Mouse (Mus musculus) lung, adult 18-20 months (tissue): ENCODE measurements around the gene Olfr536.
"Not testable (repeated sequence)": the region's sequence is repeated elsewhere in the genome, so short reads cannot be mapped to it uniquely, and the experiment has no call there.

ENCODE experiments used
- DNase-seq, 2 experiments: peaks; one replicate each; pipeline ENCODE4 v3.0.0; 2022; ENCODE audit warnings: mixed read lengths in 2 of 2

Gene Olfr536

GRCm38 (mm10) chr7:140507346-140508021 is at the start of gene Olfr536:
Olfr536 (minus strand) TSS chr7:140507396.
- not testable (repeated sequence) for DNase-seq

- DNase-seq = no peak
Observed at GRCm38 (mm10) chr7:140539746-140540145, 32.5 kb upstream of the Olfr536 start.

- no peak for DNase-seq
Observed at GRCm38 (mm10) chr7:140494702-140495101, 12.5 kb downstream of the Olfr536 start.

GRCm38 (mm10) chr7:140494231-140494630 is 13.0 kb downstream of the Olfr536 start:
- DNase-seq = no peak

- DNase-seq = no peak
Observed at GRCm38 (mm10) chr7:140488981-140489380, 18.2 kb downstream of the Olfr536 start.

- DNase-seq = no peak
Observed at GRCm38 (mm10) chr7:140483916-140484315, 23.3 kb downstream of the Olfr536 start, which contains the start of gene Olfr535. Olfr535 (plus strand) TSS chr7:140484216.

- no peak for DNase-seq
Observed at GRCm38 (mm10) chr7:140478733-140479132, 28.5 kb downstream of the Olfr536 start.

- DNase-seq = no peak
Observed at GRCm38 (mm10) chr7:140477886-140478285, 29.3 kb downstream of the Olfr536 start.

GRCm38 (mm10) chr7:140463070-140463469 is 44.1 kb downstream of the Olfr536 start, which contains the start of gene Olfr533:
Olfr533 (plus strand) TSS chr7:140463370.
- DNase-seq = not testable (repeated sequence)
